Comparison of ENCODE assay signal across 6 mouse cellular contexts in genomic region chr4:129700661-129701060, GRCm38 (mm10). TPM values are rescaled to one million over a fixed set of nuclear protein-coding genes. Genes with fewer than 3 reads are reported as not detected.
DNase-seq lines count a peak whose midpoint lies in the region; ATAC-seq and TF ChIP-seq lines count a peak whose summit lies in the region.
"Not testable (repeated sequence)": the region's sequence is repeated elsewhere in the genome, so short reads cannot be mapped to it uniquely, and the experiment has no call there.

No protein-coding gene starts in this region.

- not testable (repeated sequence) for ATAC-seq in forebrain, embryonic 13.5 days; forebrain, postnatal 0 days; hindbrain, embryonic 13.5 days (ENCODE audit: low FRiP score); limb, embryonic 13.5 days (ENCODE audit: low FRiP score, low read depth); midbrain, embryonic 15.5 days (replicated peaks); neural tube, embryonic 15.5 days (ENCODE audit: low FRiP score)

- not testable (repeated sequence) for H3K27me3 ChIP-seq in forebrain, embryonic 13.5 days; forebrain, postnatal 0 days (ENCODE audit: insufficient read depth, low read length); hindbrain, embryonic 13.5 days; limb, embryonic 13.5 days; midbrain, embryonic 15.5 days (replicated peaks); neural tube, embryonic 15.5 days (replicated peaks)

- H3K27ac ChIP-seq in forebrain, embryonic 13.5 days = peak overlapping the region; percentile 91; the same call in 1 of the 2 replicates
- peak overlapping the region; percentile 82 for H3K27ac ChIP-seq in forebrain, postnatal 0 days (ENCODE audit: low read depth, low read length)
- 0 out of 2 replicates have a peak overlapping the region, but pooled peaks have one; percentile 81 for H3K27ac ChIP-seq in hindbrain, embryonic 13.5 days
- H3K27ac ChIP-seq in limb, embryonic 13.5 days = peak overlapping the region; percentile 0; the same call in 1 of the 2 replicates
- peak overlapping the region; percentile 85 for H3K27ac ChIP-seq in midbrain, embryonic 15.5 days
- peak overlapping the region; percentile 85; the same call in 1 of the 2 replicates for H3K27ac ChIP-seq in neural tube, embryonic 15.5 days (replicated peaks)

- H3K4me2 ChIP-seq in forebrain, embryonic 13.5 days; forebrain, postnatal 0 days (ENCODE audit: low read depth); hindbrain, embryonic 13.5 days; limb, embryonic 13.5 days (replicated peaks); midbrain, embryonic 15.5 days; neural tube, embryonic 15.5 days: not testable (repeated sequence)

- not testable (repeated sequence) for H3K4me3 ChIP-seq in forebrain, embryonic 13.5 days; forebrain, postnatal 0 days (ENCODE audit: low read depth, low read length); hindbrain, embryonic 13.5 days; limb, embryonic 13.5 days; midbrain, embryonic 15.5 days; neural tube, embryonic 15.5 days (replicated peaks)

- not testable (repeated sequence) for DNase-seq in forebrain, postnatal 0 days

- TF ChIP-seq CTCF in forebrain, postnatal 0 days (IDR thresholded peaks at IDR 0.05; ENCODE audit: low read depth) = not testable (repeated sequence)

- peaks cover 43% of the 10 kb centered on the region for H3K4me1 ChIP-seq in forebrain, embryonic 13.5 days
- peaks cover 18% of the 10 kb centered on the region for H3K4me1 ChIP-seq in forebrain, postnatal 0 days (ENCODE audit: insufficient read depth)
- H3K4me1 ChIP-seq in hindbrain, embryonic 13.5 days (replicated peaks) = peaks cover 39% of the 10 kb centered on the region
- H3K4me1 ChIP-seq in limb, embryonic 13.5 days = peaks cover 63% of the 10 kb centered on the region
- H3K4me1 ChIP-seq in midbrain, embryonic 15.5 days = peaks cover 38% of the 10 kb centered on the region
- H3K4me1 ChIP-seq in neural tube, embryonic 15.5 days = peaks cover 58% of the 10 kb centered on the region

- WGBS in forebrain, embryonic 13.5 days = 91% methylated on average over 6 of the region's 6 CpGs
- WGBS in forebrain, postnatal 0 days = 92% methylated on average over 6 of the region's 6 CpGs
- 94% methylated on average over 6 of the region's 6 CpGs for WGBS in hindbrain, embryonic 13.5 days
- WGBS in limb, embryonic 13.5 days = 89% methylated on average over 6 of the region's 6 CpGs
- 90% methylated on average over 6 of the region's 6 CpGs for WGBS in midbrain, embryonic 15.5 days
- WGBS in neural tube, embryonic 15.5 days = 94% methylated on average over 6 of the region's 6 CpGs

- H3K9ac ChIP-seq in forebrain, embryonic 13.5 days; forebrain, postnatal 0 days; hindbrain, embryonic 13.5 days; limb, embryonic 13.5 days; midbrain, embryonic 15.5 days; neural tube, embryonic 15.5 days (replicated peaks): not testable (repeated sequence)

- not testable (repeated sequence) for H3K9me3 ChIP-seq in forebrain, embryonic 13.5 days (replicated peaks); forebrain, postnatal 0 days (ENCODE audit: low read length); hindbrain, embryonic 13.5 days; limb, embryonic 13.5 days; midbrain, embryonic 15.5 days; neural tube, embryonic 15.5 days (replicated peaks)

- peaks cover 27% of the 10 kb centered on the region for H3K36me3 ChIP-seq in forebrain, embryonic 13.5 days (ENCODE audit: poor library complexity, severe bottlenecking)
- H3K36me3 ChIP-seq in forebrain, postnatal 0 days (ENCODE audit: insufficient read depth) = peaks cover 22% of the 10 kb centered on the region
- peaks cover 32% of the 10 kb centered on the region for H3K36me3 ChIP-seq in hindbrain, embryonic 13.5 days
- H3K36me3 ChIP-seq in limb, embryonic 13.5 days = peaks cover 26% of the 10 kb centered on the region
- not testable (repeated sequence) for H3K36me3 ChIP-seq in midbrain, embryonic 15.5 days (replicated peaks)
- peaks cover 19% of the 10 kb centered on the region for H3K36me3 ChIP-seq in neural tube, embryonic 15.5 days

RNA-seq across cellular contexts. Expression of gene Tmem39b, which starts 4.0 kb away (rescaled TPM):
- 15.5 and 21.1 TPM in 2 replicates for polyA plus RNA-seq in forebrain, embryonic 13.5 days (2015; fragmentation: Nextera tagmentation; extraction: Ambion mirVana)
- total RNA-seq in forebrain, postnatal 0 days (2014; rRNA removed) = 17.2 and 23.0 TPM in 2 replicates
- polyA plus RNA-seq in forebrain, postnatal 0 days (2015; fragmentation: Nextera tagmentation; extraction: Ambion mirVana) = 15.3 and 16.1 TPM in 2 replicates
- polyA plus RNA-seq in hindbrain, embryonic 13.5 days (2015; fragmentation: Nextera tagmentation; extraction: Ambion mirVana) = 16.8 and 18.4 TPM in 2 replicates
- 14.4 and 16.1 TPM in 2 replicates for polyA plus RNA-seq in limb, embryonic 13.5 days (2015; fragmentation: Nextera tagmentation; extraction: Ambion mirVana)
- 18.1 and 20.9 TPM in 2 replicates for polyA plus RNA-seq in midbrain, embryonic 15.5 days (2015; fragmentation: Nextera tagmentation; extraction: Ambion mirVana)
- 13.9 and 15.4 TPM in 2 replicates for polyA plus RNA-seq in neural tube, embryonic 15.5 days (2015; fragmentation: Nextera tagmentation; extraction: Ambion mirVana)

RNA-seq across cellular contexts. Expression of gene Kpna6, which starts 28.1 kb away (rescaled TPM):
- polyA plus RNA-seq in forebrain, embryonic 13.5 days (2015; fragmentation: Nextera tagmentation; extraction: Ambion mirVana) = 14.4 and 15.8 TPM in 2 replicates
- total RNA-seq in forebrain, postnatal 0 days (2014; rRNA removed) = 52.8 and 60.5 TPM in 2 replicates
- polyA plus RNA-seq in forebrain, postnatal 0 days (2015; fragmentation: Nextera tagmentation; extraction: Ambion mirVana) = 9.8 and 11.2 TPM in 2 replicates
- 15.7 and 17.6 TPM in 2 replicates for polyA plus RNA-seq in hindbrain, embryonic 13.5 days (2015; fragmentation: Nextera tagmentation; extraction: Ambion mirVana)
- polyA plus RNA-seq in limb, embryonic 13.5 days (2015; fragmentation: Nextera tagmentation; extraction: Ambion mirVana) = 15.0 and 17.4 TPM in 2 replicates
- 18.9 and 19.5 TPM in 2 replicates for polyA plus RNA-seq in midbrain, embryonic 15.5 days (2015; fragmentation: Nextera tagmentation; extraction: Ambion mirVana)
- polyA plus RNA-seq in neural tube, embryonic 15.5 days (2015; fragmentation: Nextera tagmentation; extraction: Ambion mirVana) = 17.4 and 17.9 TPM in 2 replicates

RNA-seq across cellular contexts. Expression of gene Khdrbs1, which starts 41.4 kb away (rescaled TPM):
- polyA plus RNA-seq in forebrain, embryonic 13.5 days (2015; fragmentation: Nextera tagmentation; extraction: Ambion mirVana) = 190 TPM in 2 replicates
- 108 and 128 TPM in 2 replicates for total RNA-seq in forebrain, postnatal 0 days (2014; rRNA removed)
- polyA plus RNA-seq in forebrain, postnatal 0 days (2015; fragmentation: Nextera tagmentation; extraction: Ambion mirVana) = 90.5 and 105 TPM in 2 replicates
- 157 TPM in 2 replicates for polyA plus RNA-seq in hindbrain, embryonic 13.5 days (2015; fragmentation: Nextera tagmentation; extraction: Ambion mirVana)
- 145 and 149 TPM in 2 replicates for polyA plus RNA-seq in limb, embryonic 13.5 days (2015; fragmentation: Nextera tagmentation; extraction: Ambion mirVana)
- polyA plus RNA-seq in midbrain, embryonic 15.5 days (2015; fragmentation: Nextera tagmentation; extraction: Ambion mirVana) = 137 and 138 TPM in 2 replicates
- polyA plus RNA-seq in neural tube, embryonic 15.5 days (2015; fragmentation: Nextera tagmentation; extraction: Ambion mirVana) = 105 and 106 TPM in 2 replicates

RNA-seq across cellular contexts. Expression of gene Txlna, which starts 59.8 kb away (rescaled TPM):
- polyA plus RNA-seq in forebrain, embryonic 13.5 days (2015; fragmentation: Nextera tagmentation; extraction: Ambion mirVana) = 75.9 and 79.8 TPM in 2 replicates
- total RNA-seq in forebrain, postnatal 0 days (2014; rRNA removed) = 39.1 and 45.0 TPM in 2 replicates
- 22.4 and 28.4 TPM in 2 replicates for polyA plus RNA-seq in forebrain, postnatal 0 days (2015; fragmentation: Nextera tagmentation; extraction: Ambion mirVana)
- polyA plus RNA-seq in hindbrain, embryonic 13.5 days (2015; fragmentation: Nextera tagmentation; extraction: Ambion mirVana) = 56.8 and 58.1 TPM in 2 replicates
- 97.5 and 102 TPM in 2 replicates for polyA plus RNA-seq in limb, embryonic 13.5 days (2015; fragmentation: Nextera tagmentation; extraction: Ambion mirVana)
- 52.7 and 59.2 TPM in 2 replicates for polyA plus RNA-seq in midbrain, embryonic 15.5 days (2015; fragmentation: Nextera tagmentation; extraction: Ambion mirVana)
- 37.3 and 51.0 TPM in 2 replicates for polyA plus RNA-seq in neural tube, embryonic 15.5 days (2015; fragmentation: Nextera tagmentation; extraction: Ambion mirVana)

Comparison
In these comparisons a context has a peak if more than half of its experiments do, and no peak if none do; other contexts are left out.
1. H3K27ac ChIP-seq: peak in every context shown above with its lines; median percentile 91 in forebrain, embryonic 13.5 days; 85 in midbrain, embryonic 15.5 days; 85 in neural tube, embryonic 15.5 days; 82 in forebrain, postnatal 0 days; 81 in hindbrain, embryonic 13.5 days; 0 in limb, embryonic 13.5 days.